Mouse (Mus musculus) heart, postnatal 0 days (tissue): ENCODE data around the gene Ppp1r3e.
A peak's percentile ranks its signal among the peaks of the same experiment; 100 is the strongest.

Source experiments
- CTCF ChIP-seq: IDR thresholded peaks from 2 replicates; pipeline ENCODE4 v1.5.1; 2016; ENCODE audit warnings: antibody characterized with exemption, control low read depth, low read depth
- EP300 ChIP-seq: IDR thresholded peaks from 2 replicates; pipeline ENCODE4 v1.6.1; 2016; ENCODE audit warnings: antibody characterized with exemption, low read depth

DNA sequence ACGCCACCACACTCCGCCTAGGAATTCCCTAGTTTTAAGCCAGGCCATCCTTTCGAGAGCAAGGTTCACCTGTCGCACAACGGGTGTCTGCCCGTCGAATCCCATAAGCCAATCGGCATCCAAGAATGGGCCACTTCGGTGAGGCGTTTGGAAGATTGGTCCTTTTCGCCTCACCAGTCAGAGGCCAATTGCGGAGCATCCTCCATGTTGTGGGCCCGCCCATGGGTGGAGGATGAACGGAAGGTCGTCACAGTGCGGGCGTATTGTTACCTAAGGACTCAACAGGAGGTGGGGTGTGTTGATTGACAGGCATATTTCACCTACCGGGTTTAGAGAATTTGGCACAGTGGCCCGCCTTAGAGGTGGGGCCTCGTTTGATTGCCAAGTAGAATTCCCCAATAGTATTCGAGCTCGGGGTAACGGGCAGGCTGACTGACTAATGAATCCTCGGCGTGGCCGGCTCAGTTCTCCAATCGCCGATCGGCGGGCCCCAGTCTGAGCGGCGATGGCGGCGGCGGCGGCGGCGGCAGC is 16.4 kb upstream of the Ppp1r3e start:
- TF ChIP-seq EP300 (peak; percentile 86), CTCF (peak; percentile 4; the same call in 1 of the 2 replicates)
